Mouse (Mus musculus): Measurements from ENCODE around the gene Snrpa1. TPM values are rescaled to one million over a fixed set of nuclear protein-coding genes. Genes with fewer than 3 reads are reported as not detected.

Snrpa1 gene
- polyA plus RNA-seq, 1 experiment from 2014 or later: 145 TPM

DNA sequence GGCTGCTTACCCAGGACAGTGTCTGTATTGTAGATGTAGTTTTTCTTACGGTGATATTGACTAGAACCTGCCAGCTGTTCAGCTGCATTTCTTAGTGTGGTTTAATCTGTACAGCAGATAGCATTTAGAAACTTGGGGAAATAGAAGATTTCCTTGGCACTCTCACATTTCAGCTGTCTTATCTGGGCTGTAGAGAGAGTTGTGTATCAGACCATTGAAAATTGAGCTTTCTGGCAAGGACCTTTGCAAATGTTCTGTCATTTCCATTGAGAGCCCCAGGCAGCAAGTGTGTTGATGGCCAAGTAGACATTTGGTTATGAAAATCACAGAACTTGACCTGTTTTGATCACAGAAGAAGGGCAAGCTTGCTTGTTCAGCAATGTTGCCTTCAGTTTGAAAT, 61.3 kb downstream of the Snrpa1 start:
- H3K4me1 ChIP-seq: peaks cover 48% of the 10 kb centered on the region
- no peak overlapping the region for H3K4me3 ChIP-seq
- H3K36me3 ChIP-seq: peaks cover under 1% of the 10 kb centered on the region; the same call in 1 of the 2 replicates
- no peak for ATAC-seq (ENCODE audit: insufficient number of reproducible peaks, low FRiP score, low TSS enrichment, low read depth)
- H3K9ac ChIP-seq: no peak overlapping the region
- no peaks in the 10 kb centered on the region for H3K9me3 ChIP-seq
- H3K27me3 ChIP-seq: no peaks in the 10 kb centered on the region
- 50% methylated on average over 1 of the region's 1 CpGs for WGBS
- H3K4me2 ChIP-seq: no peak overlapping the region
- no peak overlapping the region; the same call in 1 of the 2 replicates for H3K27ac ChIP-seq

DNA sequence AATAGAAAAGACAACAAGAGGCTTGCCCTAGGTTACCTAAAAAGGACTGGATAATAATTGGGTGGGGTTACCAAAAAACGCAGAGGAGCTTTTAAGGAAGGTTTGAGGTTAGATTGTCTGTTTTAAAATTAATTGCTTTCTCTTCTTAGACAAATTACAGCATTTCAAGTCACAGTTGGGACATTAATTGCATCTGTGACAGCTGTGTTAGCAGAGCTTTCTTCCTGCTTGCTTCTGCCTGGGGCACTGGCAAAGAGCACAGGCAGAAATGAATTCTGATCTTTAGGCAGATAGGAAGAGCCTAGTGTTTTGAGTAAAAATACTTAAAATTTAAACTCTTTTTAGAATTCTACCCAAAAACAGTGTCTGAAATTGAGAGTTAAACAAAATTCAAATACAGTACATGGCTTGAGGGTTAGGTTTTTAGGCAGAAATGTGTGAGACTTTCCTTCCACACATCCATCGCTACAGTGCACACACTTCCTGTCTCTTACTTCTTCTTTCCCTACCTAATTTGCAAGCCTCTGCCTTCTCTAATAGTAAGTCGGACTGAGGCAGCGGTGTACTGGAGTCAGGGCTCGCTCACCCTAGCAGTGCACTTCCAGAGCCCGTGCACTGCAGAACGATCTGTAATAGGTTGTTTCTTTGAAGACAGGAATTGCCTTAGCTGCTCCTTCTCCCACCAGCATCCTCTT, 62.0 kb downstream of the Snrpa1 start:
- H3K9ac ChIP-seq: no peak overlapping the region
- ATAC-seq (ENCODE audit: insufficient number of reproducible peaks, low FRiP score, low TSS enrichment, low read depth): no peak
- peaks cover 8% of the 10 kb centered on the region for H3K36me3 ChIP-seq
- no peak overlapping the region; the same call in 1 of the 2 replicates for H3K4me2 ChIP-seq
- H3K9me3 ChIP-seq: no peaks in the 10 kb centered on the region
- no peaks in the 10 kb centered on the region for H3K27me3 ChIP-seq
- WGBS: 35% methylated on average over 7 of the region's 7 CpGs
- H3K4me3 ChIP-seq: no peak overlapping the region
- H3K27ac ChIP-seq: no peak overlapping the region
- H3K4me1 ChIP-seq: peaks cover 46% of the 10 kb centered on the region

Other genes with a start within 250 kb of the Snrpa1 start
- 10.3 and 10.8 TPM in 2 replicates for gene Pcsk6, start 197.3 kb upstream of the Snrpa1 start, polyA plus RNA-seq (2015; fragmentation: Nextera tagmentation; extraction: Ambion mirVana)
- not detected in 2 replicates for gene Gm45213, start 15.4 kb upstream of the Snrpa1 start, polyA plus RNA-seq (2015; fragmentation: Nextera tagmentation; extraction: Ambion mirVana)
- gene Selenos, start 20.6 kb downstream of the Snrpa1 start, polyA plus RNA-seq (2015; fragmentation: Nextera tagmentation; extraction: Ambion mirVana): 154 TPM in 2 replicates
- 16.5 and 19.5 TPM in 2 replicates for gene Chsy1, start 50.5 kb downstream of the Snrpa1 start, polyA plus RNA-seq (2015; fragmentation: Nextera tagmentation; extraction: Ambion mirVana)